Mouse (Mus musculus) lung, postnatal 10 days (tissue): ENCODE data around the gene Zbtb20.

Experiments used
- DNase-seq: peaks from one replicate; pipeline ENCODE4 v3.0.0; 2021

Zbtb20 gene

DNA sequence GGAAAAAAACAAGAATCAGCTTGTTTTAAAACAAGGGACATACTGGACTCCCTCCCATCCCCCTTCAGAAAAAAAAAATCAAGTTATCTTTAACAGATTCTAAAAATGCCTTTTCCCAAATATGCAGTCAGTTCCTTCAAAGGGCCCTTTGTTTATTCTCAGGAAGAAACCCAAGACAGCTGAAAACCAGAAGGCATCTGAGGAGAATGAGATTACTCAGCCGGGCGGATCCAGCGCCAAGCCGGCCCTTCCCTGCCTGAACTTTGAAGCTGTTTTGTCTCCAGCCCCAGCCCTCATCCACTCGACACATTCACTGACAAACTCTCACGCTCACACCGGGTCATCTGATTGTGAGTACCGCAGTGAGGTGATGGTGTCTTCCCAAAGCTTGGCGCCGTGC is 701.7 kb downstream of the Zbtb20 start:
- DNase-seq: peak; percentile 89

DNA sequence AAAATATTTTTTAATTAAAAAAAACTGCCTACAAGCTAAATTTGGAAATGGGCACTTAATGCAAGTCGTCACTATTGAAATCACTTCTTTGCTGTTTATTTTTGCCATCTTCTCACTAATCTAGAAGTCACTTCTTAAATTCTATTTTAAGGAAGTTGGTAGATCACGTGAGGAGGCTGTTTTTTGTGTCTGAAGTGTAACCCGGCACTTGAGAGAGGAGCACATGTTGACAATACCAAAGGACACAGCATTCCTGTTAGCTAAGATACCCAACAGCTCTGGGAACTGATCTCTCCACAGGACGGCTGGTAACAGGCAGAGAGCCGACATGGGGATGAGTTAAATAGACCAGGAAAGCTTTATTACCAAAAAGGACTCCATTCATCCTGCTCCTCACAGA is 702.7 kb downstream of the Zbtb20 start:
- peak; percentile 11 for DNase-seq

GRCm38 (mm10) chr16:43579111-43579510 is 703.4 kb downstream of the Zbtb20 start:
- peak; percentile 47 for DNase-seq

DNA sequence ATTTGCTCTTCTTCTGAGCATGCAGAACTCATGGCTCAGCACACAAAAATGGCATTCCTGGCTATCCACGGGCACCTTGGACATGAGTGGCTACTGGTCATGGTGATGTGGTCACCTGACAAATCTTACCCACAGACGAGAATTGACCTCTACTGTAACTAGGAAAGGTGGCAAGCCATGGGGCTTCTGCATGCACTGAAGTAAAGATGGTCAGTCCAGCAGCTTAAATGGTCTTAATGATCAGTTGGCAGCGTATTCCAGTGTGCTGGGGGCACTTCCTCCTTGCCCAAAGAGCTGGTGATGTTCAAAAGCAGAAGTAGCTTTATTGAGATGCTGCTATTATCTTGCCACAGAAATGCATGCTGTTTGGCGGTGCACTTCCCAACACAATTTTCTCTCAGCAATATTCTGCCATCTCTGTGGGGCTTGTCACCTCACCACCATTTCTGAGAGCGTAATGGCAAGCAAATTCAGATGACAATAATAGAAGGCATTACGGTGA is 704.7 kb downstream of the Zbtb20 start:
- no peak for DNase-seq

- no peak for DNase-seq
These were observed 705.9 kb downstream of the Zbtb20 start for GRCm38 (mm10) chr16:43581551-43581950.

GRCm38 (mm10) chr16:43586859-43587429 is 711.3 kb downstream of the Zbtb20 start:
- no peak for DNase-seq

DNA sequence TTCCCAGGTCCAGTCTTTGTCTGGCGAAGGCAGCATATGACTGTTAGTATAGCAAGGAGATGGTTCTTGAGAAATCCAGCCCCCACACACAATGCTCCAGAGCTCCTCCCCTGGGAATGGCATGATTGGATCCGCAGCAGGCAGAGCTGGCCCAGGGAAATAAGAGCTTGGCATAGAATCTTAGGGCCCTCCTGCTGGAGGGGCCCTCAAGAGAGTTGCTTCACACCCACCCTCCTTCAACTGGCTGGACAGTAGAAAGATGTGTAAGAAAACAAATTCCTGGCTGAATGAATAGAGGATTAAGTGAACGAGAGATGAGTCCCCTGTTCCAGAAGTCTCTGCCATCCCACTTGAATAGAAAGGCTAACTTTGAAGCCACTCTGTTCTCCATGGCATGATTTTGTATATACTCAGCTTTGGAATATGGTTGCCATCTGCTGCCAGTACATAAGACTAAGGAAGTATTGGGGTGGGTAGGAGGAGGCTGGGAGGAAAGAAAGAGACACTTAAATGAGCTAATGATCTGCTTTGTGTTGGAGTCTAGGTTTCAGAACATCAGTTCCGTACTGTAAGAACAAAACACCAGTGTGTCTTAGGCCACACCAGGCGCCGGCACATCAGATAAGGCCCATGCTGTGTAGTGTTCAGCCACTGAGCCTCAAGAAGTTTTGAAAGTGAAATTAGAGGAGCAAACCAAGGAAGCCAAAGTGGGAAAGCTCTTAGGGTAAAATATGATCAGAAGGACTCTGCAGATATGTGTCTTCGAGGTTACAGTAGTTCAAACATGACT is 715.2 kb downstream of the Zbtb20 start:
- peak; percentile 36 for DNase-seq

GRCm38 (mm10) chr16:43592062-43592461 is 716.4 kb downstream of the Zbtb20 start:
- peak; percentile 48 for DNase-seq

DNA sequence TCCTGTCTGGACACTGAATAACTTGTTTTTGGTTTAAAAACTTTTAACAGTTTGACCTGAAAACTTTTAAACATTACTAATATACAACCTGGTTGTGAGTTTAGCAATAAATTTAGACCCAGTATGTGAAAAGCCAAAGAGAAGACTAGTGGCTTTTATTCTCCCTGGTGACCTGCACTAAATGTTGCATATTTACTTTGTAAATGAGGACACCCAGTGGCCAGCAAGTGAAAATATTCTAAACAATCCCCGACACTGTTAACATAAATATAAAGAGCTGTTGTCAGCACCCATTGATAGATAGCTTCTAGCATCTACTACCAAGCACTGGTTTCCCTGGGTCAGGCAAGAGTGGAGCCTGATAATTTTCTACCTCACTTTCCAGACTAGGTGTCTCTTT is 717.1 kb downstream of the Zbtb20 start:
- DNase-seq: peak; percentile 32

- no peak for DNase-seq
These were observed 721.8 kb downstream of the Zbtb20 start for GRCm38 (mm10) chr16:43597375-43598060.

DNA sequence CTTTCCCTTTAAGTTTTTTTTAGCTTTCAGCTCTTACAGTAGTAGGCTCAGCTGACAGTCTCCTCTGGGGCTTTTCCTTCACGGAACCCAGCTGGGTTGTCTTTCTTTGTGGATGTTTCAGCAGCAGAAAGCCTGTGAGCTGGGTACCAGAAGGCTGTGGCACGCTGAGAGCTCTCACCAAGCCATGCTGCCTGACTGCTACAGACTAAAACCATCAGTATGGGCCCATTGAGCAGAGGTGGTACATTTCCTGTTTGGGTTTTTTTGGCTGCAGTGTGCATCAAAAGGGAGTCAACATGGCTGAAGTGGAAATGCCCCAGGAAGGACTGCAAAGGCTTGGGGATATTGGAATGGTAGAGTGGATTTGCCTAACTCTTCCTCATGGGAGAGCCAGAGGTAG is 724.0 kb downstream of the Zbtb20 start:
- DNase-seq: no peak

- no peak for DNase-seq
These were observed 726.9 kb downstream of the Zbtb20 start for GRCm38 (mm10) chr16:43602573-43602972.

- DNase-seq: no peak
These were observed 728.0 kb downstream of the Zbtb20 start for GRCm38 (mm10) chr16:43603591-43604141.

GRCm38 (mm10) chr16:43604399-43605013 is 728.8 kb downstream of the Zbtb20 start:
- no peak for DNase-seq

- no peak for DNase-seq
These were observed 731.4 kb downstream of the Zbtb20 start for GRCm38 (mm10) chr16:43607086-43607485.

DNA sequence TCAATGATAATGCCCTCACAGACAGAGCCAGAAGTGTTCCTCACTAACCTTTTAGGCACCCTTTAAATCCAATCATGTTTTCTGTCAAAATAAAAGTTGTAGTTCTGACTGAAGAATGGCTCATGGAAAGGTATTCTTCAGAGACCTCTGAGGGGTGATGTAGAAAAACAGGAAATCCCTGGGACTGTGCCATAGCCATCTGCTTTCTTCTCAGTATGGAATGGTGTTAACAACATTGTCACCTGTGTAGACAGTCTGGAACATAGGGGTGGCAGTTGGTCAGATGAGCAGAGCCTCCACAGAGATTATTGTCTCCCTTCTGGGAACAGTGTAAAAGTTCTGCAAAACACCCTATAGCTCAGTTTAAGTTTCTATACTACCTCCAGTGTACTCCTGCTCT is 732.4 kb downstream of the Zbtb20 start:
- no peak for DNase-seq

DNA sequence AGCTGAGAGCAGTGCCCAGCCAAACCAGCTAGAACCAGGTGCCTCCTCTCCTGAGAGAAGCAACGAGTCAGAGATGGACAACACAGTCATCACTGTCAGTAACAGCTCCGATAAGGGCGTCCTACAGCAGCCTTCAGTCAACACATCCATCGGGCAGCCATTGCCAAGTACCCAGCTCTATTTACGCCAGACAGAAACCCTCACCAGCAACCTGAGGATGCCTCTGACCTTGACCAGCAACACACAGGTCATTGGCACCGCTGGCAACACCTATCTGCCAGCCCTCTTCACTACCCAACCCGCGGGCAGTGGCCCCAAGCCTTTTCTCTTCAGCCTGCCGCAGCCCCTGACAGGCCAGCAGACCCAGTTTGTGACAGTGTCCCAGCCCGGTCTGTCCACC is 734.7 kb downstream of the Zbtb20 start:
- DNase-seq: no peak

GRCm38 (mm10) chr16:43616348-43616747 is 740.7 kb downstream of the Zbtb20 start:
- DNase-seq: no peak

GRCm38 (mm10) chr16:43617346-43617745 is 741.7 kb downstream of the Zbtb20 start:
- DNase-seq: no peak

- DNase-seq: no peak
These were observed 742.6 kb downstream of the Zbtb20 start for GRCm38 (mm10) chr16:43618286-43618685.

DNA sequence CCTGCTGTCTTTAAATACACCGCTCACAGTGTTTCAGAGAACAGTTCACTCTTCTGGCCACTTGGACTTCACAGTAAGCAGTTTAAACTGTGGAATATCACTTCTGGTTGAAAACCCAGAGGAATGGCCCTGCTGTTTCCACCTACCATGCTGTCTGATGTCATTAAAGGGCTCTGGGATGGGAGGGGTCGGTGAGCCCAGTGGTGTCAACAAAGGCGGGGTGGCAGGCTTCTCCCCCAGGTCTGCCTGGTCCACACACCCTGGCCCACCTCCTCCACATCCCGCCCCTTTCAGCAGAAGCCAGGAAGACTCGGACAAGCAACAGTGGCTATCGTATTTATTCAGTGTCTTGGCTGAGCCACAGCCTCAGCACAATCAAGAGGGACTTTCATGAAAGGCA is 743.6 kb downstream of the Zbtb20 start:
- DNase-seq: no peak

DNA sequence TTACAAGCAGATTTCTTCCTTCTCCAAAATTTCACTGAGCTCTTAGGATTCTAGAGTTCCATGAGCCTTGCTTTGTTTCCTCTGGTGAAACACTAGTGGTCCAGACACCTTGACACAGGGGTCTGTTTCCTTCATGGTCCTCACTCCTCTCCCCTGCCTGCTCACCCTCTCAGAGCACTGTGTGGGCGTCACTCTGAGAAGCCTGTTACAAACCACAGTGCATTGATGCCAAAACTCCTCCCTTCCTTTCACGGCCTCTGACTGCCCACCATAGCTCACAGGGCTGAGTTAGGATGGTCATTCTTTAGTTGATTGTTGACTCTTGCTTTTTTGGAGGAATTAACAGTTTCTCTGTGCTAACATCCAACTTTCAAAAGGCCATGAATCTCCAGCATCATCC is 744.7 kb downstream of the Zbtb20 start:
- DNase-seq: no peak
